Mouse (Mus musculus) cerebellum, postnatal 25 days (tissue): ENCODE measurements around the gene Rheb.

Experiments used
- DNase-seq, 2 experiments: peaks; one replicate each; pipeline ENCODE4 v3.0.0; 2021; ENCODE audit warnings: mixed read lengths in 2 of 2

Gene Rheb

GRCm38 (mm10) chr5:24792961-24793360 is 49.5 kb downstream of the Rheb start:
- no peak for DNase-seq

- no peak for DNase-seq
Measured at GRCm38 (mm10) chr5:24782957-24783356, 59.5 kb downstream of the Rheb start.

DNA sequence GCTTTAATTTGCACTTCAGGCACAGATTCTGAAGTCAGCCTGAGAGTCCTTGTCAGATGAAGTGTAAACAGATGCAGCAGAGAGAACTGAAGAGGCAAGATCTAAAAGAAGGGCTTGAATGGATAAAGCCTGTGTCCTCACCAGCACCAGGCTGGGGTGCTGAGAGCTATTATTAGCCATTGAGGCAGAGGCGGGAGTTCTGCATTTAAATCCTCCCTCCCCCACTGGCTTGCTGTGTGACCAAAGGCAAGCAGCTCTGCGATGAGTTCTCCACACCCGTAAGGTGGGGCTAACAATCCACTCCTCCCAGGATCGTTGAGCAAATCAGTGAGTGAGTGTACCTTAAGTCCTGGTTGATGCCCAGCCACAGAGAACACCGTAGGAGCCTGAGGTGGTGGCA is 61.4 kb downstream of the Rheb start:
- DNase-seq, result no peak

DNA sequence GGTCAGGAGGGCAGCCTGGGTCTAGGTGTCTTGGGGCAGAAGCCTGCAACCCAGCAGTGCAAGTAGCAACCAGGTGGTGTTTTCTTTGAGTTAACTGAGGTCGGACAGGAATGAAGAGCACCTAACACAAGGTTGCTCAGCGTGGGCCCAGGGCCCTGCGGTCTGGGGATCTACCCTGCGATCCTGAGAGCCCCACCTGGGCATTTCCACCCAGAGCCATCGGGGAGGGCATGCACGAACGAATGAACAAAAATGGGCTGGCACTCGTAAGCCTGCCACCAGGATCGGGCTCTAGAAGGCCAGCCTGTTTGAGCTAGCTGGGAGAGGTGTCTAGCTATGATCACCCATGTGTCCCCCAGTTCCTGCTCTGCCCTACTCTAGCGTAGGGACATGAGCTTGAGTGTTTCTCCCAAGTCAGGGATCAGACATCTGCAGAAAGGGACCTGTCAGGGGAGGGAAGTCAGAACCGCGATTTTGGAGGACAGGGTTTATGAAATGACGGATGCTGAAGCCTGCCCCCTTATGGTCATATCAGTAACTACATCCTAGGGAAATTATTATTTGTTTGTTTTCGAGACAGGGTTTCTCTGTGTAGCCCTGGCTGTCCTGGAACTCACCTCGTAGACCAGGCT is 62.4 kb downstream of the Rheb start:
- peak; percentile 52 to 53 for DNase-seq

DNA sequence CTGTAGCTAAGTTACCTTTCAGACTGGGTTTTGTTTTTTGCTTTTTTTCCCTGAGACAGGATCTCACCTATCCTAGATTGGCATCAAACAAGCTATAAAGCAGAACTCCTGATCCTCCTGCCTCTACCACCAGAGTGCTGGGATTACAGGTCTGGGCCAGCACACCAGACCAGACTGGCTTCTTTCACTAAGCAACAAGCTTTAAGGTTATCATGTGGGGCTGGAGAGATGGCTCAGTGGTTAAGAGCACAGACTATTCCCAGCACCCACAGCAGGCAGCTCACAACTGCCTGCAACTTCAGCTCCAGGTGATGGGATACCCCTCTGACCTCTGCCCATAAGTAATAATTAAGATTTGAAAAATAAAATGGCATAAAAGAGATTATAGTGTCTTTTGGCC is 63.1 kb downstream of the Rheb start:
- DNase-seq, result no peak

DNA sequence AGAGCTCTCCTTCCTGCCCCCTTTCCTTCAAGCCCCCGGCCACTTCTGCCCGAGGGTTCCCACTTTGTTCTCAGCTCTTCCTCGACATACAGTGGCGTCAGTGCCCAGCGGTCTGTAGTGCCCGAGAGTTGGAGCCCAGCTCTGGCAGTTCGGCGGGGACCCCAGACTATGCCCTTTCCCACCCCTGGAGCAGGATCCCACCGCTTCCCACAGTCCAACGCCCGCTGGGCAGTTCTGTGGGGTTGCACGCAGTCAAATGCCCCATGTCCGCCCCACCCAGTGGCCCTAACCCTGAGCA is 63.6 kb downstream of the Rheb start:
- no peak for DNase-seq

- peak in 1 of 2 experiments; percentile 45 for DNase-seq
Measured at GRCm38 (mm10) chr5:24778082-24778842, 64.2 kb downstream of the Rheb start.

DNA sequence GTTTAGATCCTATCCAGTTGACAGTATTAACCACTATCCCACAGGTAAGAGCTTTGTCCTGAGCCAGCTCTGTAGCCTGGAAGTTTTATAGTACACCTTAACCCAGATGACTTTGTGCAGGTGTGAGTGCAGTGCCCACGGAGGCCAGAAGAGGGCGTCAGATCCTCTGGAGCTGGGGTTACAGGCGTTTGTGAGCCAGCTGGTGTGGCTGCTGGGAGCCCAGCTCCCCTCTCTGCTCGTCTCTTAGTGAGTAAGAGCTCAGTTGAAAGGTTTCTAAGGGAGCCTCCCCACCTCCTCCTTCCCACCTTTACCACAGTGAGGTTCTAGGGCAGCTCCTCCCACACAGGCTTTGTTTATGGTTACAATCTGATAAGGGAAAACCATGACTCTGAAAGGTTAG is 65.7 kb downstream of the Rheb start:
- no peak for DNase-seq

GRCm38 (mm10) chr5:24774549-24774948 is 67.9 kb downstream of the Rheb start:
- DNase-seq, result peak in 1 of 2 experiments; percentile 10

- no peak for DNase-seq
Measured at GRCm38 (mm10) chr5:24757816-24758215, 84.6 kb downstream of the Rheb start, which contains the start of gene Crygn. Gene Crygn, minus strand, starts transcription at chr5:24758008.

GRCm38 (mm10) chr5:24756931-24757330 is 85.5 kb downstream of the Rheb start:
- DNase-seq, result no peak
